Mouse (Mus musculus) thymus, postnatal 14 days (tissue): ENCODE data around the gene Gm29106.
"Not testable (repeated sequence)": the region's sequence is repeated elsewhere in the genome, so short reads cannot be mapped to it uniquely, and the experiment has no call there.

Experiments used
- DNase-seq: peaks from one replicate; pipeline ENCODE4 v3.0.0; 2021

Gm29106 gene

DNA sequence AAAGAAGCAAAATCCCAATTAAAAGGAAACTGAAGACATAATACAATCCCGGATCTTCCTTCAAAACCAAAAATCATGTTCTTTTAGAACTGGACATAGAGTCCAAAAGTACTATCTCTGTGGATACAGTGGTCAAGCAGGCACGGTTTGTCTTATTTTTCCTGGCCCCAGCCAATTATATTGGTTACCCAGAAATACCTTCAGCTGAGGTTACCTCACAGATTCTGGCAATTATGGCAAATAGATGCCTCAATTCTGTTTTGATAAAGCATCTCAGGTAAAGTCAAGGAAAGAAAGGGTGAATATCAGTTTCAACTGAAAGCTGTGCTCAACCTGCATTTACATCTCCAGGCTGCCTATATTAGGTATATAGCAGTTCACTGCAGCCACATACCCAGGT is at the start of gene Gm29106:
Gene Gm29106 (plus strand): TSS at position 301 of the 400 bp plus-strand sequence.
- DNase-seq = not testable (repeated sequence)

GRCm38 (mm10) chr1:118228540-118228939 is 52.2 kb downstream of the Gm29106 start:
- DNase-seq = no peak

DNA sequence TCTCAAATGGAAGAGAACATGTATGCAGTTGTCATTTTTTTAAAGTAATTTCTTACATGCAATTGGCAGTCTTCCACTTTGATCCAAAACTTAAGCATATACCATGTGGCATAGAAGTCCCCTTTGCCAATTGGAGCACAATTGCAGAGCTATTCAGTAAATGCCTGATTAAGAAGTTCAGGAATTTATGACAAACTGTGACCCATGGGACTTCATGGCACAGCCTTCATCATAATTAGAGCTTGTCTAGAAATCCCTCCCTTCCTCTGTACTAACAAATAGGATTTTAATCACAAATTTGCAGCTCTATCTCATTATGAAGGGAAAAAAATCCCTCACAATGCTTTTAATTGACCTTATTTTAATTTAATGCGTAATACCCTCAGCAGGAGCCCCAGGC is 59.7 kb downstream of the Gm29106 start:
- DNase-seq = no peak
